In genomic region chr1:91054815-91055214, GRCm38 (mm10) we compare ENCODE assay signal across 8 mouse cellular contexts. TPM values are rescaled to one million over a fixed set of nuclear protein-coding genes. Genes with fewer than 3 reads are reported as not detected.
DNase-seq lines count a peak whose midpoint lies in the region; ATAC-seq and TF ChIP-seq lines count a peak whose summit lies in the region.

No protein-coding gene starts in this region.

- H3K27me3 ChIP-seq in hindbrain, embryonic 16.5 days (replicated peaks; ENCODE audit: control insufficient read depth, insufficient read depth, low read length): no peaks in the 10 kb centered on the region
- no peaks in the 10 kb centered on the region for H3K27me3 ChIP-seq in hindbrain, postnatal 0 days (ENCODE audit: insufficient read depth, low read length)
- H3K27me3 ChIP-seq in CH12.LX (replicated peaks): no peaks in the 10 kb centered on the region
- no peaks in the 10 kb centered on the region for H3K27me3 ChIP-seq in intestine, embryonic 14.5 days (replicated peaks; ENCODE audit: control insufficient read depth, insufficient read depth, low read length)

- H3K9ac ChIP-seq in hindbrain, embryonic 16.5 days (ENCODE audit: low read depth, low read length): no peak overlapping the region
- H3K9ac ChIP-seq in hindbrain, postnatal 0 days (replicated peaks; ENCODE audit: low read length): no peak overlapping the region
- peak overlapping the region; percentile 64 for H3K9ac ChIP-seq in CH12.LX (ENCODE audit: insufficient read depth, low read depth)
- H3K9ac ChIP-seq in intestine, embryonic 14.5 days (ENCODE audit: low read length): peak overlapping the region; percentile 51

- 87% methylated on average over 3 of the region's 3 CpGs for WGBS in hindbrain, embryonic 16.5 days
- WGBS in hindbrain, postnatal 0 days: 76% methylated on average over 3 of the region's 3 CpGs
- 55% methylated on average over 3 of the region's 3 CpGs for WGBS in intestine, embryonic 14.5 days

- no peaks in the 10 kb centered on the region for H3K9me3 ChIP-seq in hindbrain, embryonic 16.5 days (ENCODE audit: control insufficient read depth, low read length)
- H3K9me3 ChIP-seq in hindbrain, postnatal 0 days (ENCODE audit: low read length): no peaks in the 10 kb centered on the region
- H3K9me3 ChIP-seq in CH12.LX (replicated peaks; ENCODE audit: low read length): no peaks in the 10 kb centered on the region
- H3K9me3 ChIP-seq in intestine, embryonic 14.5 days (ENCODE audit: control insufficient read depth, low read length): no peaks in the 10 kb centered on the region

- TF ChIP-seq CTCF in hindbrain, postnatal 0 days (IDR thresholded peaks at IDR 0.05; ENCODE audit: low read depth): no peak
- no peak for TF ChIP-seq CTCF in CH12.LX (conservative IDR thresholded peaks at IDR 0.05 in 1 of 2, IDR thresholded peaks at IDR 0.05 in 1 of 2; ENCODE audit: low read depth in 2 of 2, low read length in 2 of 2)

- DNase-seq in hindbrain, postnatal 0 days (ENCODE audit: low spot score): no peak
- DNase-seq in CH12.LX (ENCODE audit: extremely low read depth) (peak; percentile 38), adipocyte (ENCODE audit: low spot score) (no peak)
- DNase-seq in intestine, embryonic 14.5 days (ENCODE audit: low spot score): no peak
- DNase-seq in lung, postnatal 25 days (ENCODE audit: low spot score): peak; percentile 88
- DNase-seq in ovary, adult 18-20 months (ENCODE audit: low spot score): no peak
- DNase-seq in layer of hippocampus, postnatal 36 days: no peak

- dilution Hi-C loops in CH12.LX (cut with MboI; ENCODE audit: extremely low pct_ligation_motif_present, extremely low pct_unique_long_range_greater_than_20kb, low sequenced_read_pairs): no loop called here

- 0 out of 2 replicates have a peak overlapping the region, but pooled peaks have one; percentile 98 for H3K4me2 ChIP-seq in hindbrain, embryonic 16.5 days (ENCODE audit: low read length)
- H3K4me2 ChIP-seq in hindbrain, postnatal 0 days (ENCODE audit: low read depth, low read length): no peak overlapping the region
- peak overlapping the region; percentile 98 for H3K4me2 ChIP-seq in CH12.LX (ENCODE audit: insufficient read depth, low read depth, poor library complexity, severe bottlenecking)
- peak overlapping the region; percentile 95 for H3K4me2 ChIP-seq in intestine, embryonic 14.5 days (ENCODE audit: low read length)

- H3K36me3 ChIP-seq in hindbrain, embryonic 16.5 days (ENCODE audit: control insufficient read depth, insufficient read depth, low read length): no peaks in the 10 kb centered on the region
- H3K36me3 ChIP-seq in hindbrain, postnatal 0 days (ENCODE audit: insufficient read depth, low read length): no peaks in the 10 kb centered on the region
- peaks cover 0 to 4% of the 10 kb centered on the region in 2 experiments for H3K36me3 ChIP-seq in CH12.LX (replicated peaks in 1 of 2; ENCODE audit: control insufficient read depth in 1 of 2, insufficient read depth in 1 of 2, low read length in 1 of 2)
- no peaks in the 10 kb centered on the region for H3K36me3 ChIP-seq in intestine, embryonic 14.5 days (ENCODE audit: control insufficient read depth, insufficient read depth, low read length)

- H3K27ac ChIP-seq in hindbrain, embryonic 16.5 days (ENCODE audit: low read depth, low read length): no peak overlapping the region
- no peak overlapping the region for H3K27ac ChIP-seq in hindbrain, postnatal 0 days
- peak overlapping the region; percentile 49; the same call in 1 of the 2 replicates for H3K27ac ChIP-seq in CH12.LX (ENCODE audit: insufficient read depth, low read depth)
- peak overlapping the region; percentile 59; the same call in 1 of the 2 replicates for H3K27ac ChIP-seq in intestine, embryonic 14.5 days (ENCODE audit: low read depth)

- in situ Hi-C loops in CH12.LX (cut with MboI; ENCODE audit: low pct_ligation_motif_present, low pct_unique_long_range_greater_than_20kb, low sequenced_read_pairs): no loop called here

- no peak for TF ChIP-seq RAD21 in CH12.LX (IDR thresholded peaks at IDR 0.05; ENCODE audit: low read depth, low read length)

- no peak for TF ChIP-seq POLR2A in CH12.LX (IDR thresholded peaks at IDR 0.05; ENCODE audit: low read depth, low read length)

- ATAC-seq in hindbrain, embryonic 16.5 days: no peak
- ATAC-seq in hindbrain, postnatal 0 days: no peak
- ATAC-seq in intestine, embryonic 14.5 days (replicated peaks; ENCODE audit: low FRiP score, low TSS enrichment, low read depth): no peak

- TF ChIP-seq EP300 in CH12.LX (IDR thresholded peaks at IDR 0.05; ENCODE audit: low read length): no peak

- peaks cover 14% of the 10 kb centered on the region for H3K4me1 ChIP-seq in hindbrain, embryonic 16.5 days (ENCODE audit: control insufficient read depth, insufficient read depth, low read depth, low read length)
- H3K4me1 ChIP-seq in hindbrain, postnatal 0 days (ENCODE audit: insufficient read depth, low read length): peaks cover 14% of the 10 kb centered on the region; the same call in 1 of the 2 replicates
- H3K4me1 ChIP-seq in CH12.LX (ENCODE audit: control insufficient read depth in 1 of 2, insufficient read depth in 2 of 2): peaks cover 22 to 52% of the 10 kb centered on the region in 2 experiments
- peaks cover 48% of the 10 kb centered on the region for H3K4me1 ChIP-seq in intestine, embryonic 14.5 days (replicated peaks; ENCODE audit: control insufficient read depth, insufficient read depth, low read length)

- H3K79me2 ChIP-seq in CH12.LX (replicated peaks; ENCODE audit: control insufficient read depth, extremely low read depth, insufficient read depth, poor library complexity, severe bottlenecking): peaks cover 59% of the 10 kb centered on the region

- H3K4me3 ChIP-seq in hindbrain, embryonic 16.5 days (ENCODE audit: low read length): no peak overlapping the region
- H3K4me3 ChIP-seq in hindbrain, postnatal 0 days (ENCODE audit: low read length): no peak overlapping the region
- peak overlapping the region; percentile 55 to 85 (median 66) for H3K4me3 ChIP-seq in CH12.LX (replicated peaks in 1 of 3; ENCODE audit: low read depth in 2 of 3, low read length in 2 of 3, poor library complexity in 1 of 3)
- H3K4me3 ChIP-seq in intestine, embryonic 14.5 days (ENCODE audit: low read depth, low read length): peak overlapping the region; percentile 52

TF ChIP-seq in CH12.LX, 34 proteins besides CTCF, POLR2A, EP300 and RAD21:
- no peak for TF ChIP-seq NELFE (IDR thresholded peaks at IDR 0.05; ENCODE audit: low read depth, low read length)
- TF ChIP-seq SIN3A (IDR thresholded peaks at IDR 0.05; ENCODE audit: low read length): peak; percentile 24; the same call in 1 of the 2 replicates
TF ChIP-seq in CH12.LX: peak in this region for 1.

RNA-seq across cellular contexts. Expression of gene Lrrfip1, which starts 56.3 kb away (rescaled TPM):
- 40.9 and 43.3 TPM in 2 replicates for polyA plus RNA-seq in hindbrain, embryonic 16.5 days (2015; fragmentation: Nextera tagmentation; extraction: Ambion mirVana)
- total RNA-seq in hindbrain, postnatal 0 days (2014; rRNA removed): 20.5 and 26.9 TPM in 2 replicates
- polyA plus RNA-seq in hindbrain, postnatal 0 days (2015; fragmentation: Nextera tagmentation; extraction: Ambion mirVana): 37.5 and 37.8 TPM in 2 replicates
- total RNA-seq in CH12.LX (2012; rRNA removed) (19.1 and 22.8 TPM in 2 replicates), CH12.LX (2014; rRNA removed) (16.9 and 17.2 TPM in 2 replicates)
- polyA plus RNA-seq in CH12.LX (2012; ENCODE audit: insufficient read length, low read depth): 30.5 and 31.7 TPM in 2 replicates
- 60.4 and 65.3 TPM in 2 replicates for polyA plus RNA-seq in intestine, embryonic 14.5 days (2014; fragmentation: Nextera tagmentation; extraction: Ambion mirVana)
- total RNA-seq in layer of hippocampus, postnatal 36 days (2021): 10 to 100 TPM; 75.3 to 80.9 TPM

Comparison
In these comparisons a context has a peak if more than half of its experiments do, and no peak if none do; other contexts are left out.
1. H3K27ac ChIP-seq: peak in CH12.LX (single experiment) and intestine, embryonic 14.5 days (single experiment); none in hindbrain, embryonic 16.5 days (single experiment) and hindbrain, postnatal 0 days (single experiment).
2. H3K4me3 ChIP-seq: peak in CH12.LX (3 of 3) and intestine, embryonic 14.5 days (single experiment); none in hindbrain, embryonic 16.5 days (single experiment) and hindbrain, postnatal 0 days (single experiment).
3. H3K9ac ChIP-seq: peak in CH12.LX (single experiment) and intestine, embryonic 14.5 days (single experiment); none in hindbrain, embryonic 16.5 days (single experiment) and hindbrain, postnatal 0 days (single experiment).
4. DNase-seq: peak in CH12.LX (single experiment) and lung, postnatal 25 days (single experiment); none in hindbrain, postnatal 0 days (single experiment), intestine, embryonic 14.5 days (single experiment), adipocyte (single experiment), ovary, adult 18-20 months (single experiment) and layer of hippocampus, postnatal 36 days (0 of 2).